In genomic region chr1:133736664-133737063, GRCm38 (mm10) we compare ENCODE assay signal across 11 mouse cellular contexts. TPM values are rescaled to one million over a fixed set of nuclear protein-coding genes. Genes with fewer than 3 reads are reported as not detected.
DNase-seq lines count a peak whose midpoint lies in the region; ATAC-seq and TF ChIP-seq lines count a peak whose summit lies in the region.
"Had no signal": no experiment of that assay in that cellular context is flagged by ENCODE, and none has a peak within 500 bp of the region (broad histone marks: within the 10 kb centered on the region; RNA-seq: fewer than 3 reads in every experiment).

No protein-coding gene starts in this region.

- H3K27me3 ChIP-seq in forebrain, embryonic 13.5 days: no peaks in the 10 kb centered on the region
- H3K27me3 ChIP-seq in forebrain, embryonic 10.5 days (ENCODE audit: poor library complexity, severe bottlenecking): peaks cover 38% of the 10 kb centered on the region
- H3K27me3 ChIP-seq in embryonic facial prominence, embryonic 10.5 days (replicated peaks; ENCODE audit: low read depth, poor library complexity, severe bottlenecking): peaks cover 57% of the 10 kb centered on the region
- H3K27me3 ChIP-seq: intestine, embryonic 15.5 days had no signal

- peaks cover 15% of the 10 kb centered on the region for H3K4me1 ChIP-seq in forebrain, embryonic 13.5 days
- peaks cover 29% of the 10 kb centered on the region for H3K4me1 ChIP-seq in forebrain, embryonic 10.5 days
- peaks cover 38% of the 10 kb centered on the region for H3K4me1 ChIP-seq in embryonic facial prominence, embryonic 10.5 days

- no peak overlapping the region for H3K9ac ChIP-seq in forebrain, embryonic 13.5 days
- H3K9ac ChIP-seq: intestine, embryonic 15.5 days had no signal

- TF ChIP-seq CTCF in left cerebral cortex, adult 2 months (IDR thresholded peaks at IDR 0.05): no peak
- no peak for TF ChIP-seq CTCF in gastrocnemius, adult 2 months (IDR thresholded peaks at IDR 0.05)

- no peak overlapping the region for H3K4me2 ChIP-seq in forebrain, embryonic 13.5 days

- H3K9me3 ChIP-seq in forebrain, embryonic 13.5 days (replicated peaks): no peaks in the 10 kb centered on the region
- no peaks in the 10 kb centered on the region for H3K9me3 ChIP-seq in forebrain, embryonic 10.5 days
- no peaks in the 10 kb centered on the region for H3K9me3 ChIP-seq in embryonic facial prominence, embryonic 10.5 days
- H3K9me3 ChIP-seq: intestine, embryonic 15.5 days; limb, embryonic 13.5 days had no signal

- no peak overlapping the region for H3K4me3 ChIP-seq in forebrain, embryonic 13.5 days
- no peak overlapping the region for H3K4me3 ChIP-seq in forebrain, embryonic 10.5 days
- no peak overlapping the region for H3K4me3 ChIP-seq in left cerebral cortex, adult 2 months
- H3K4me3 ChIP-seq in embryonic facial prominence, embryonic 10.5 days: no peak overlapping the region
- no peak overlapping the region for H3K4me3 ChIP-seq in gastrocnemius, adult 2 months

- H3K36me3 ChIP-seq in forebrain, embryonic 13.5 days (ENCODE audit: poor library complexity, severe bottlenecking): peaks cover 2% of the 10 kb centered on the region
- peaks cover 5% of the 10 kb centered on the region; the same call in 1 of the 2 replicates for H3K36me3 ChIP-seq in forebrain, embryonic 10.5 days (replicated peaks)
- peaks cover 5% of the 10 kb centered on the region for H3K36me3 ChIP-seq in embryonic facial prominence, embryonic 10.5 days (replicated peaks)

- intact Hi-C loops in left cerebral cortex, adult 2 months (cut with DNase I): loop anchor here (1.0 to 2.0 kb wide), 3 partner anchors 64 to 312 kb away; partner anchors contain the start of gene Atp2b4
- intact Hi-C loops in gastrocnemius, adult 2 months (cut with DNase I): loop anchor here (1.0 to 5.0 kb wide), 2 partner anchors 160 to 311 kb away; no protein-coding TSS in a partner anchor

- 0 out of 2 replicates have a peak, but pooled peaks have one; percentile 39 for ATAC-seq in forebrain, embryonic 13.5 days
- 0 out of 2 replicates have a peak, but pooled peaks have one; percentile 36 for ATAC-seq in megakaryocyte-erythroid progenitor cell, adult 5-6 weeks (replicated peaks; ENCODE audit: low FRiP score, low TSS enrichment, poor library complexity, severe bottlenecking)

- no peak for DNase-seq in forebrain, embryonic 10.5 days (ENCODE audit: extremely low spot score, low spot score)
- peak in 1 of 2 experiments; percentile 16 for DNase-seq in left cerebral cortex, adult 2 months (ENCODE audit: extremely low spot score in 1 of 2, low spot score in 2 of 2)
- no peak for DNase-seq in left cerebral cortex, adult 8-10 months (ENCODE audit: low spot score in 2 of 2)
- no peak for DNase-seq in embryonic facial prominence, embryonic 10.5 days (ENCODE audit: low spot score)
- DNase-seq in gastrocnemius, adult 2 months: no peak
- DNase-seq in gastrocnemius, postnatal 4 days (ENCODE audit: low spot score in 2 of 2): no peak

- no peak overlapping the region for H3K27ac ChIP-seq in forebrain, embryonic 13.5 days
- H3K27ac ChIP-seq in forebrain, embryonic 10.5 days: no peak overlapping the region
- H3K27ac ChIP-seq in left cerebral cortex, adult 2 months: peak overlapping the region; percentile 50
- H3K27ac ChIP-seq in embryonic facial prominence, embryonic 10.5 days (replicated peaks): peak overlapping the region; percentile 81; the same call in 1 of the 2 replicates
- H3K27ac ChIP-seq in gastrocnemius, adult 2 months: no peak overlapping the region
- H3K27ac ChIP-seq: intestine, embryonic 15.5 days; limb, embryonic 13.5 days had no signal

- WGBS in forebrain, embryonic 13.5 days: 74% methylated on average over 7 of the region's 7 CpGs
- 68% methylated on average over 7 of the region's 7 CpGs for WGBS in forebrain, embryonic 10.5 days
- WGBS in embryonic facial prominence, embryonic 10.5 days: 77% methylated on average over 7 of the region's 7 CpGs

RNA-seq across cellular contexts. Expression of gene Lax1, which starts 46.8 kb away (rescaled TPM):
- not detected in 2 replicates for polyA plus RNA-seq in forebrain, embryonic 13.5 days (2015; fragmentation: Nextera tagmentation; extraction: Ambion mirVana)
- polyA plus RNA-seq in forebrain, embryonic 10.5 days (2016; fragmentation: Nextera tagmentation; extraction: Ambion mirVana): 0.44 and 0.93 TPM in 2 replicates
- under 1 TPM in 1 of 2 experiments, not detected in 1; 0.65 TPM for total RNA-seq in left cerebral cortex, adult 2 months (2021)
- total RNA-seq in left cerebral cortex, adult 8-10 months (2022): under 1 TPM in 2 of 4 experiments, not detected in 2; 0.15 to 0.37 TPM
- polyA plus RNA-seq in embryonic facial prominence, embryonic 10.5 days (2016; fragmentation: Nextera tagmentation; extraction: Ambion mirVana): 0.16 and 0.39 TPM in 2 replicates
- 0.30 and 2.0 TPM in 2 replicates for total RNA-seq in megakaryocyte-erythroid progenitor cell, adult 5-6 weeks (2014; fragmentation: Nextera tagmentation)
- total RNA-seq in megakaryocyte-erythroid progenitor cell, adult 5-6 weeks (2017): 3.7 TPM in 1 of 2 replicates, not detected in the other
- not detected for total RNA-seq in gastrocnemius, adult 2 months (2021)
- under 1 TPM; 0.34 to 0.56 TPM for total RNA-seq in gastrocnemius, postnatal 4 days (2021)
- total RNA-seq: gastrocnemius, adult 8-10 months had no signal

Comparison
In these comparisons a context has a peak if more than half of its experiments do, and no peak if none do; other contexts are left out.
1. H3K27ac ChIP-seq: peak in left cerebral cortex, adult 2 months (single experiment) and embryonic facial prominence, embryonic 10.5 days (single experiment); none in forebrain, embryonic 13.5 days (single experiment), forebrain, embryonic 10.5 days (single experiment) and gastrocnemius, adult 2 months (single experiment).